In genomic region chr2:154394602-154395001, GRCm38 (mm10) we compare ENCODE assay signal across 16 mouse cellular contexts. TPM values are rescaled to one million over a fixed set of nuclear protein-coding genes. Genes with fewer than 3 reads are reported as not detected.
DNase-seq lines count a peak whose midpoint lies in the region; ATAC-seq and TF ChIP-seq lines count a peak whose summit lies in the region.
"Had no signal": no experiment of that assay in that cellular context is flagged by ENCODE, and none has a peak within 500 bp of the region (broad histone marks: within the 10 kb centered on the region; RNA-seq: fewer than 3 reads in every experiment).

No protein-coding gene starts in this region.

- no peaks in the 10 kb centered on the region for H3K27me3 ChIP-seq in heart, embryonic 15.5 days
- H3K27me3 ChIP-seq in liver, adult 2 months (ENCODE audit: control insufficient read depth, insufficient read depth, low read length), result no peaks in the 10 kb centered on the region
- H3K27me3 ChIP-seq in liver, postnatal 0 days (ENCODE audit: insufficient read depth, low read length), result no peaks in the 10 kb centered on the region
- H3K27me3 ChIP-seq: hindbrain, embryonic 12.5 days; liver, embryonic 13.5 days; midbrain, embryonic 13.5 days had no signal

- no peak for ATAC-seq in heart, embryonic 15.5 days (replicated peaks; ENCODE audit: insufficient number of reproducible peaks, insufficient read depth, low FRiP score, low read depth)
- ATAC-seq in liver, postnatal 0 days, result no peak
- ATAC-seq: forebrain, embryonic 16.5 days; midbrain, embryonic 13.5 days had no signal

- 56% methylated on average over 3 of the region's 3 CpGs for WGBS in heart, embryonic 15.5 days
- 40% methylated on average over 3 of the region's 3 CpGs for WGBS in liver, adult 2 months
- WGBS in liver, postnatal 0 days (ENCODE audit: insufficient replicate concordance), result 71% methylated on average over 3 of the region's 3 CpGs

- H3K4me1 ChIP-seq in heart, embryonic 15.5 days (replicated peaks), result peaks cover 37% of the 10 kb centered on the region
- H3K4me1 ChIP-seq in liver, adult 2 months (ENCODE audit: control insufficient read depth, insufficient read depth, low read length), result peaks cover 16% of the 10 kb centered on the region
- peaks cover 6% of the 10 kb centered on the region for H3K4me1 ChIP-seq in liver, postnatal 0 days (ENCODE audit: insufficient read depth)
- H3K4me1 ChIP-seq: embryonic facial prominence, embryonic 10.5 days; hindbrain, embryonic 12.5 days; midbrain, embryonic 13.5 days had no signal

- DNase-seq in heart, adult 11 months, result no peak
- DNase-seq in liver, adult 2 months (ENCODE audit: extremely low read depth, low read depth, low spot score), result peak; percentile 52
- no peak for DNase-seq in liver, postnatal 0 days
- peak; percentile 48 for DNase-seq in cerebellum, adult 8-10 months
- no peak for DNase-seq in embryo, embryonic 10 days (ENCODE audit: low spot score)
- DNase-seq in retina, postnatal 1 day, result no peak
- DNase-seq: B cell, adult 2 months; heart, adult 18-20 months; liver, embryonic 13.5 days; thymus, postnatal 36 days had no signal

- no peaks in the 10 kb centered on the region for H3K79me2 ChIP-seq in liver, adult 2 months (ENCODE audit: control insufficient read depth, insufficient read depth, low read length)

- no peak overlapping the region for H3K9ac ChIP-seq in heart, embryonic 15.5 days
- no peak overlapping the region for H3K9ac ChIP-seq in liver, adult 2 months (ENCODE audit: low read depth, low read length)
- H3K9ac ChIP-seq in liver, postnatal 0 days (replicated peaks), result no peak overlapping the region
- H3K9ac ChIP-seq: hindbrain, embryonic 12.5 days; liver, embryonic 13.5 days; midbrain, embryonic 13.5 days had no signal

- no peak for TF ChIP-seq CTCF in liver, adult 2 months (IDR thresholded peaks at IDR 0.05; ENCODE audit: low read depth, low read length)
- TF ChIP-seq CTCF in liver, postnatal 0 days (IDR thresholded peaks at IDR 0.05; ENCODE audit: low read depth), result no peak

- H3K9me3 ChIP-seq in heart, embryonic 15.5 days (replicated peaks), result no peaks in the 10 kb centered on the region
- H3K9me3 ChIP-seq in liver, postnatal 0 days (ENCODE audit: low read length), result no peaks in the 10 kb centered on the region
- H3K9me3 ChIP-seq: embryonic facial prominence, embryonic 10.5 days; hindbrain, embryonic 12.5 days; liver, embryonic 13.5 days; midbrain, embryonic 13.5 days had no signal

- no peak overlapping the region for H3K4me2 ChIP-seq in heart, embryonic 15.5 days
- H3K4me2 ChIP-seq in liver, postnatal 0 days (ENCODE audit: low read depth, low read length), result no peak overlapping the region
- H3K4me2 ChIP-seq: hindbrain, embryonic 12.5 days; liver, embryonic 13.5 days; midbrain, embryonic 13.5 days had no signal

- no peak overlapping the region for H3K4me3 ChIP-seq in heart, embryonic 15.5 days
- no peak overlapping the region for H3K4me3 ChIP-seq in liver, adult 2 months (ENCODE audit: insufficient read depth, low read depth, low read length)
- H3K4me3 ChIP-seq in liver, postnatal 0 days (ENCODE audit: low read depth, low read length), result no peak overlapping the region
- H3K4me3 ChIP-seq: embryonic facial prominence, embryonic 10.5 days; hindbrain, embryonic 12.5 days; liver, embryonic 13.5 days; midbrain, embryonic 13.5 days; myocyte had no signal

- TF ChIP-seq EP300 in liver, postnatal 0 days (IDR thresholded peaks at IDR 0.05; ENCODE audit: low read depth), result no peak

- H3K27ac ChIP-seq in heart, embryonic 15.5 days, result peak overlapping the region; percentile 24; the same call in 1 of the 2 replicates
- no peak overlapping the region for H3K27ac ChIP-seq in liver, adult 2 months (replicated peaks; ENCODE audit: insufficient read depth, low read depth, low read length)
- H3K27ac ChIP-seq in liver, postnatal 0 days (ENCODE audit: low read depth), result no peak overlapping the region
- H3K27ac ChIP-seq: embryonic facial prominence, embryonic 10.5 days; hindbrain, embryonic 12.5 days; liver, embryonic 13.5 days; midbrain, embryonic 13.5 days had no signal

- no peak for TF ChIP-seq POLR2A in liver, adult 2 months (IDR thresholded peaks at IDR 0.05; ENCODE audit: extremely low read depth, insufficient read depth, low read length)

- peaks cover 4% of the 10 kb centered on the region; the same call in 1 of the 2 replicates for H3K36me3 ChIP-seq in heart, embryonic 15.5 days
- H3K36me3 ChIP-seq in liver, adult 2 months (ENCODE audit: control insufficient read depth, insufficient read depth, low read length), result 0 out of 2 replicates have a peak, but pooled peaks cover 2% of the 10 kb centered on the region
- H3K36me3 ChIP-seq in liver, postnatal 0 days (replicated peaks; ENCODE audit: insufficient read depth, low read length), result no peaks in the 10 kb centered on the region
- H3K36me3 ChIP-seq: embryonic facial prominence, embryonic 10.5 days; liver, embryonic 13.5 days; midbrain, embryonic 13.5 days had no signal

RNA-seq across cellular contexts. Expression of gene Snta1, which starts 13.3 kb away (rescaled TPM):
- 53.2 and 54.3 TPM in 2 replicates for polyA plus RNA-seq in heart, embryonic 15.5 days (2015; fragmentation: Nextera tagmentation; extraction: Ambion mirVana)
- total RNA-seq in liver, adult 2 months (2014; rRNA removed), result 10.3 and 11.3 TPM in 2 replicates
- 21.4 and 24.7 TPM in 2 replicates for polyA plus RNA-seq in liver, adult 2 months (2012; rRNA removed)
- 4.7 and 6.0 TPM in 2 replicates for polyA plus RNA-seq in liver, postnatal 0 days (2015; fragmentation: Nextera tagmentation; extraction: Ambion mirVana)

RNA-seq across cellular contexts. Expression of gene Cdk5rap1, which starts 21.8 kb away (rescaled TPM):
- 13.6 and 14.8 TPM in 2 replicates for polyA plus RNA-seq in heart, embryonic 15.5 days (2015; fragmentation: Nextera tagmentation; extraction: Ambion mirVana)
- total RNA-seq in liver, adult 2 months (2014; rRNA removed), result 21.8 and 28.8 TPM in 2 replicates
- 10.5 and 11.0 TPM in 2 replicates for polyA plus RNA-seq in liver, adult 2 months (2012; rRNA removed)
- 5.1 and 23.7 TPM in 2 replicates for polyA plus RNA-seq in liver, postnatal 0 days (2015; fragmentation: Nextera tagmentation; extraction: Ambion mirVana)

RNA-seq across cellular contexts. Expression of gene Cbfa2t2, which starts 41.7 kb away (rescaled TPM):
- polyA plus RNA-seq in heart, embryonic 15.5 days (2015; fragmentation: Nextera tagmentation; extraction: Ambion mirVana), result 25.9 and 31.0 TPM in 2 replicates
- total RNA-seq in liver, adult 2 months (2014; rRNA removed), result 7.3 and 10.3 TPM in 2 replicates
- 4.3 and 4.6 TPM in 2 replicates for polyA plus RNA-seq in liver, adult 2 months (2012; rRNA removed)
- 3.9 and 6.0 TPM in 2 replicates for polyA plus RNA-seq in liver, postnatal 0 days (2015; fragmentation: Nextera tagmentation; extraction: Ambion mirVana)

Comparison
In these comparisons a context has a peak if more than half of its experiments do, and no peak if none do; other contexts are left out.
1. DNase-seq: peak in liver, adult 2 months (single experiment) and cerebellum, adult 8-10 months (single experiment); none in heart, adult 11 months (single experiment), liver, postnatal 0 days (single experiment), embryo, embryonic 10 days (single experiment) and retina, postnatal 1 day (single experiment).